Mouse (Mus musculus) left cerebral cortex, postnatal 4 days (tissue): ENCODE measurements around the gene Bod1l. TPM values are rescaled to one million over a fixed set of nuclear protein-coding genes. Genes with fewer than 3 reads are reported as not detected.

Experiments
- DNase-seq: peaks from one replicate; pipeline ENCODE4 v3.0.0-alpha.2; 2022
- intact Hi-C: fragments of 180-260 bp; cut with DNase I; formaldehyde crosslinking; loops from one replicate; pipeline ENCODE4 v1.15.1; 2025
- total RNA-seq, 2 experiments: library from RNA; stranded (reverse); gene quantifications; 2 replicates each; pipeline ENCODE4 v1.2.3; 2021

Gene Bod1l
- total RNA-seq, 2 experiments from 2014 or later = 32.0 to 32.2 TPM

DNA sequence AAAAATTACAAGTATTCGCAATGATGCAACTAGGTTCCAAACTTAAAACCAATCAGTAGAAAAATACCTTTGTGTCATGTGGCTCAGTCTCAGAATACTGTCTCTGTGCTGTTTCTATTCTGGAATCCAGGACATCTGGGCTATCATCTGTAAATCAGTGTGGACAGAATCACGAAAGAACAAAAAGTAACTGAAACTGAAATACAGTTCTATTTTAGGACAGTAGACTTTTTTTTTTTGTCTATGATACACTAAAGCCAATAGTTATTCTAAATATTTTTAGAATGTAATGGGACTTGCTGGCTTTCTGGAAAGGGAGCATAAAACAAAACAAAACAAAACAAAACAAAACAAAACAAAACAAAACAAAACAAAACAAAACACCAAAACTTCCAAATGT, 39.0 kb downstream of the Bod1l start:
- intact Hi-C loops = no loop called here
- DNase-seq = no peak

- DNase-seq = no peak
- intact Hi-C loops = no loop called here
Observed at GRCm38 (mm10) chr5:41804643-41805042, 39.5 kb downstream of the Bod1l start.

GRCm38 (mm10) chr5:41801622-41802021, 42.5 kb downstream of the Bod1l start:
- no peak for DNase-seq
- intact Hi-C loops = no loop called here

- DNase-seq = no peak
- intact Hi-C loops = no loop called here
Observed at GRCm38 (mm10) chr5:41794434-41794833, 49.7 kb downstream of the Bod1l start.

GRCm38 (mm10) chr5:41790517-41790916, 53.6 kb downstream of the Bod1l start:
- intact Hi-C loops = no loop called here
- no peak for DNase-seq

GRCm38 (mm10) chr5:41788877-41789276, 55.2 kb downstream of the Bod1l start:
- intact Hi-C loops = no loop called here
- DNase-seq = no peak

DNA sequence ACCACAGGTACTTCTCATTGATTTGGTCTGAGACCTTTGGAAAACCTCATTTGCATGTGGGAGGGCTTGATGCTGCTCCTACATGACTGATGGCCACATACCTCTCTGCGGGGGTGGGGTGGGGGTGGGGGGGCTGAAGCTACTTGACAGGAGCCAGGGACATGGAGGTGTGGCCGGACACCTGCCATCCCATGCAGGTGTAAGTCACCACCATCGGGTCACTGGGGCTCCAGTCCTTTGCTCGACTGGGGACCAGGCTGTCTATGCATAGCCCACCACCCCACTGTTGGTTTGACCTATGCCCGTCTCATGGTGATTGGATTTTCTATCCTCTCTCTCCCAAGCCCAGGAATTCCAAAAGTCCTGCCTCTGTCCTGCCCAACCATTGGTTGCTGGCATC, 62.2 kb downstream of the Bod1l start:
- no peak for DNase-seq
- intact Hi-C loops = no loop called here

- no peak for DNase-seq
- intact Hi-C loops = no loop called here
Observed at GRCm38 (mm10) chr5:41780026-41780425, 64.1 kb downstream of the Bod1l start.

- DNase-seq = no peak
- intact Hi-C loops = no loop called here
Observed at GRCm38 (mm10) chr5:41775728-41776127, 68.4 kb downstream of the Bod1l start.

GRCm38 (mm10) chr5:41775273-41775672, 68.8 kb downstream of the Bod1l start:
- intact Hi-C loops = no loop called here
- DNase-seq = no peak

GRCm38 (mm10) chr5:41768382-41769040, 75.6 kb downstream of the Bod1l start:
- peak; percentile 91 for DNase-seq
- intact Hi-C loops = loop anchor here (2.0 to 10.0 kb wide), 3 partner anchors 644 to 1934 kb away; no protein-coding TSS in a partner anchor

DNA sequence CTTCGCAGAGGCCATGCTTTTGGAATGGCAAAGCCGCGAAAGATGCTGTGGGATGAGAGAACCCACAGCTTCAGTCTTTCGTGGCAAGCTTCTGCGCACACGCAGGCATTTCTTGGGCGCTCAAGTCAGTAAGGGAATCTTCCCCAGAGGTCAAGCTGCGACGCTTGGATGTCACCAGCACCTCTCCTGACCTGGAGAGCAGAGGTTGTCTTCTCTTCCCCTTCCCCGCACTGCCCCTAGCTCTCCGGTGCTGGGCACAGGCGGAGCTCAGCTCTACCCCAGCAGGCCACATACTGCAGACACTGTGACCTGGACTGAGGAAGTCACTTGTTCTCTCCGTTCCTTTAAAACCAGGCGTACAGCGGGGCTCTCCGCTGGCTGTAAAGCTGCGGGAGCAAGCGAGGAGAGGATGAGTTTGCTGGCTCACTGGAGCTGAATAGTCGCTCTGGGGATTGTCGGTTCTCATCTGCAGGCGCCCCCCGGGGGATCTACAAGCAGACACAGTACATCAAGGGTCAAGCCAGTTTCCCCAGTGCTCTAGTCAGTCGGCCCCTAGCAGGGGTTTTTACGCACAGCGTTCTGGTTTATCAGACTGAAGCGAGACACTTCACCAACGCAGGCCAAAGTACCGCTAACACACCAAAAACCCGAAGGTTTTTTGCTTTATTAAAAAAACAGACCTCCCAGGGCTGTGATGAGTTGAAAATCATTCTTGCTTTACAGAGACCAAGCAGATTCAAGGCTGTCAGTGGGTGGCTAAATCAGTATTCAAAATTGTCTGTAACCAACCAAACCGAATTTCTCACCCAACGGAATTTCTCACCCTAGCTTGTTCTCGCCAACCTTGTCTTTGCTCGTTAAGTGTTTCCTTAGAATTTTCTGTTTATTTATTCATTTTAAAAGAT, 76.6 kb downstream of the Bod1l start:
- no peak for DNase-seq
- intact Hi-C loops = loop anchor here (2.0 to 10.0 kb wide), 3 partner anchors 643 to 1933 kb away; no protein-coding TSS in a partner anchor

DNA sequence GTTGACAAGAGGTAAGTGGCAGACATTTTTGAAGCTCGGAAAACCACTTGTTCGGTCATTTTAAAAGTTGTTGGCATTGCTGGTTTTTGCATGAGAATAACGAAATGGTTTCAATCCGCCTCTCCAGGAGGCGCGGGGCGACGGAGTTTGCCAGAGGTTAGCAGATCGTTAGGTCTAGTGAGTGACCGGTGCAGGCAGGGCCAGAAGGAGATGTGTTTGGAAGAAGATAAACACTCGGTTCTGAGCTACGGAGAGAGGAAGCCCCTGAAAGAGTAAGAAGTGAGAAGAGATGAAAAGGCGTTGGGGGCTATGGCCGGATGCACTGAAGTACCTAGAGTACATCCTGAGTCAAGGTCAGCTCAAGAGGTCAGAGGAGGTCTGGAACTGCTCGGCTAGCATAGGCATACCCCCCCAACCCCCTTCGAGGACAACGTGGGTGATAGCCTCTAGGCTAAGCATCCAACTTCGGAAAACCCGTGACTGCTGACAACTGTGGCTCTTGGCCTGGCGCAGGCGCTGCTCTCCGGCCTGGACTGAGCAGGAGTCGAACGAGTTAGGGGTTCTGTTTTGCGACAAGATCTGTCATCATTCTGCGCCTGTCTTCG, 77.6 kb downstream of the Bod1l start:
- DNase-seq = no peak
- intact Hi-C loops = loop anchor here (10.0 kb wide), 1 partner anchor 1932 kb away; no protein-coding TSS in a partner anchor

- intact Hi-C loops = loop anchor here (10.0 kb wide), 1 partner anchor 1931 kb away; no protein-coding TSS in a partner anchor
- no peak for DNase-seq
Observed at GRCm38 (mm10) chr5:41765626-41766405, 78.3 kb downstream of the Bod1l start.

GRCm38 (mm10) chr5:41763731-41764721, 80.1 kb downstream of the Bod1l start, which contains the start of gene Nkx3-2:
Gene Nkx3-2, minus strand, starts transcription at chr5:41764501.
- intact Hi-C loops = loop anchor here (10.0 kb wide), 1 partner anchor 1929 kb away; no protein-coding TSS in a partner anchor

GRCm38 (mm10) chr5:41762947-41763730, 81.0 kb downstream of the Bod1l start:
- no peak for DNase-seq

More at GRCm38 (mm10) chr5:41763731-41764721, 80.1 kb downstream of the Bod1l start, which contains the start of gene Nkx3-2:
- DNase-seq = no peak

DNA sequence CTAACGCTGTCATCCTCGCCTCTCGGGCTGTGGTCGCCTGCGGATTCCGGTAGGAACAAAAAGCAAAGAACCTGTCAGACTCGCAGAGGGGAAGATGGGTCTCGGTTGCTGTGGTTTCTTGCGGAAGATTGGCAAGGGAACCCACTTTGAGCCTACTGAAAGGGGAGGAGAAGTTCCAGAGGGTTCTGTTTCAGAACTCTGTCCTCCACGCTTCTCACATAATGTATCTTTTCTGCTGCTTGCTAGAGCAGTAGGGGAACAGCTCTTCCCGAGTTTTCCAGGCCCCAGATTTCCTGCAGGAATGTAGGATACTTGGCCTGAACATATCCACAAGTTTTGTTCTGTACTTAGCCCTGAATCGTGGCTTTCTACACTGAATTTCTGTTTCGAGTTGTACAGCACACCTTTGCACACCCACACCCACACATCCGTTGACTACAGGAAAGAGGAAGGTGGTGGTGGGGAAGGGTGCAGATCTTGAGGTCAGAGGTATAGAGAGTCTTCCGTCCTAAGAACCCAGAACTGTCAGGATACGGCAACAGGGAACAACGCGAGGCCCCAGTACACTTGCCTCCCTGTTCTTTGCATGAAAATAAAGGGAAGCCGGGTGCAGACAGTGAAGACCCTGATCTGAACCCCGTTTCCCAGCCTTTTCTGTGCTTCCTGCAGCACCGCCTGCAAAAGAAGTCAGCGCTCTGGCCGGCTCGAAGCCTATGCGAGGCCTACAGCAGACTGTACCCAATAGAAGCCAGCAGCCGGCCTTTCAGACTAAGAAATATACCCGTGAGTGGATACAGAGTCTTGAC, 81.8 kb downstream of the Bod1l start:
- intact Hi-C loops = loop anchor here (10.0 kb wide), 1 partner anchor 1928 kb away; no protein-coding TSS in a partner anchor
- DNase-seq = no peak

More at GRCm38 (mm10) chr5:41762947-41763730, 81.0 kb downstream of the Bod1l start:
- intact Hi-C loops = loop anchor here (10.0 kb wide), 1 partner anchor 1928 kb away; no protein-coding TSS in a partner anchor
